Mouse (Mus musculus): ENCODE measurements around the gene Abhd17a.
"Not testable (repeated sequence)": the region's sequence is repeated elsewhere in the genome, so short reads cannot be mapped to it uniquely, and the experiment has no call there.

Abhd17a gene

GRCm38 (mm10) chr10:80608435-80608834, 18.3 kb upstream of the Abhd17a start:
- no peak for DNase-seq (ENCODE audit: low spot score)

DNA sequence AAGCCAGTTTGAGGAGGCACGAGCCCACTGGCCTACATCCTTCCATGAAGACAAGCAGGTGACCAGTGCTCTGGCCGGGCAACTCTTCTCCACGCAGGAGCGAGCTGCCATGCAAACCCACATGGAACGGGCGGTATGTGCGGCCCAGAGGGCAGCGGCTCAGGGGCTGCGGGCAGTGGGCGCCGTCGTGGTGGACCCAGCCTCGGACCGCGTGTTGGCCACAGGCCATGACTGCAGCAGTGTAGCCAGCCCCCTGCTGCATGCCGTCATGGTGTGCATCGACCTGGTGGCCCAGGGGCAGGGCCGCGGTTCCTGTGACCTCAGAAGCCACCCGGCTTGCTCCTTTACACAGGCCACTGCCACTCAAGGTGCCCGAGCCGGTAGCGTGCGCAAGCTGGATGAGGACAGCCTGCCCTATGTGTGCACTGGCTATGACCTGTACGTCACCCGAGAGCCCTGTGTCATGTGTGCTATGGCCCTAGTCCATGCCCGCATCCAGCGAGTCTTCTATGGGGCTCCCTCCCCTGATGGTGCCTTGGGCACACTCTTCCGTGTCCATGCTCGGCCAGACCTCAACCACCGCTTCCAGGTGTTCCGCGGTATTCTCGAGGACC, 16.7 kb upstream of the Abhd17a start:
- DNase-seq (ENCODE audit: low spot score) = no peak

DNA sequence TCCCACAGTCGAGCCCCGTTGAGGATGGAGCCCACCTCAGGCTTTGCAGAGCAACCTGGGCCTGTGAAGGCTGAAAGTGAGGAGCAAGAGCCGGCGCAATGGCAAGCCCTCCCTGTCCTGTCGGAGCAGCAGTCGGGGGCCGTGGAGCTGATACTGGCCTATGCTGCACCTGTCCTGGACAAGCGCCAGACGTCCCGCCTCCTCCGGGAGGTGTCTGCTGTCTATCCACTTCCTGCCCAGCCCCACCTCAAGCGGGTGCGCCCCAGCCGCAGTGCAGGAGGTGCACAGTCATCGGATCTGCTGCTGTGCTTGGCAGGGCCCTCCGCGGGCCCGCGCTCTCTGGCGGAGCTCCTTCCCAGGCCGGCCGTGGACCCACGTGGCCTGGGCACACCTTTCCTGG, 16.2 kb upstream of the Abhd17a start:
- no peak for DNase-seq (ENCODE audit: low spot score)

DNA sequence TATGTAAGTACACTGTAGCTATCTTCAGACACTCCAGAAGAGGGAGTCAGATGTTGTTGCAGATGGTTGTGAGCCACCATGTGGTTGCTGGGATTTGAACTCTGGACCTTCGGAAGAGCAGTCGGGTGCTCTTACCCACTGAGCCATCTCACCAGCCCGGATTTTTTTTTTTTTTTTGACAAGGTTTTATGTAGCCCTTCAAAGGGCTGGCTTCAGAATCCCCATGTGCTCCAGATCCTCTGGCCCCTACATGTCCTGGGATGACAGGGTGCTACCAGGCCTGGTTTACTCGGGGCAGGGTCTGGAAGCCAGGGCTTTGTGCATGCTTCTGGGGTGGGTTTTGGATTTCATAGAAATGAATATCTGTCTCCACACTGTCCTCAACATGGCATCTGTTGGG, 15.6 kb upstream of the Abhd17a start, which contains the start of gene Gm49322:
Gene Gm49322 (plus strand): TSS at position 301 of the 400 bp plus-strand sequence.
- DNase-seq (ENCODE audit: low spot score) = not testable (repeated sequence)

- no peak for DNase-seq (ENCODE audit: low spot score)
Observed at GRCm38 (mm10) chr10:80604988-80605387, 14.8 kb upstream of the Abhd17a start.

GRCm38 (mm10) chr10:80604001-80604509, 13.9 kb upstream of the Abhd17a start:
- no peak for DNase-seq (ENCODE audit: low spot score)

GRCm38 (mm10) chr10:80603364-80603763, 13.2 kb upstream of the Abhd17a start:
- DNase-seq (ENCODE audit: low spot score) = no peak

DNA sequence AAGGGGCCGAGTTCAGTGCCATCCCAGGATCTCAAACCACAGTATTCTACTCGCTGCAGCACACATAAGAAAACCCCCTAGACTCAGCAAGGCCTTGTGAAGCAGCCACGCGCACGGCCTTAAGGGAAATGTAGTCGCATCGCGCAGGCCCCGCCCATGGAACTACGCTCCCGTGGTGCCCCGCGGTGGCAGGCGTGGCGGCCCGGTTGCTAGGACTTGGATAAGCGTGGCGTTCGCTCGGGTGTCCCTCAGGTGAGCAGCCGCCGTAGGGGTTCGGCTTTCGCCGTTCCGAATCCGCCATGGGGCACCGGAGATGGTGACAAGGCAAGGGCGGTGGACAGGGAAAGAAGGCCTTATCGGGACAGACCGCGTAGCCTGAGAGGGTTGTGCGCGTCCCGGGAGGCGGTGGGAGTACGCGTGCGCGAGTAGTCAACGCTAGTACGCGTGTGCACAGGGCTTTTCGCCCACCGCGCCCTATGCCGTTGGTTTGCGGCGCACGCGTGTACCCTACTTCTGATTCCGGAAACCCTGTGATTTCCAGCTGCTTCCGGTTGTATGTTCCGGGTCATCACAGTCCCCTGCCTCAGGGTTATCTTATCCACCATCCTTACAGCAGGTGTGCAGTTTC, 12.7 kb upstream of the Abhd17a start, which contains the start of the genes Scamp4 and Adat3:
Gene Scamp4 (plus strand): TSS at position 175 of the 628 bp plus-strand sequence.
Gene Adat3 (plus strand): TSS at position 183 of the 628 bp plus-strand sequence.
- DNase-seq (ENCODE audit: low spot score) = peak; percentile 97

- no peak for DNase-seq (ENCODE audit: low spot score)
Observed at GRCm38 (mm10) chr10:80596318-80596717, 6.2 kb upstream of the Abhd17a start.

DNA sequence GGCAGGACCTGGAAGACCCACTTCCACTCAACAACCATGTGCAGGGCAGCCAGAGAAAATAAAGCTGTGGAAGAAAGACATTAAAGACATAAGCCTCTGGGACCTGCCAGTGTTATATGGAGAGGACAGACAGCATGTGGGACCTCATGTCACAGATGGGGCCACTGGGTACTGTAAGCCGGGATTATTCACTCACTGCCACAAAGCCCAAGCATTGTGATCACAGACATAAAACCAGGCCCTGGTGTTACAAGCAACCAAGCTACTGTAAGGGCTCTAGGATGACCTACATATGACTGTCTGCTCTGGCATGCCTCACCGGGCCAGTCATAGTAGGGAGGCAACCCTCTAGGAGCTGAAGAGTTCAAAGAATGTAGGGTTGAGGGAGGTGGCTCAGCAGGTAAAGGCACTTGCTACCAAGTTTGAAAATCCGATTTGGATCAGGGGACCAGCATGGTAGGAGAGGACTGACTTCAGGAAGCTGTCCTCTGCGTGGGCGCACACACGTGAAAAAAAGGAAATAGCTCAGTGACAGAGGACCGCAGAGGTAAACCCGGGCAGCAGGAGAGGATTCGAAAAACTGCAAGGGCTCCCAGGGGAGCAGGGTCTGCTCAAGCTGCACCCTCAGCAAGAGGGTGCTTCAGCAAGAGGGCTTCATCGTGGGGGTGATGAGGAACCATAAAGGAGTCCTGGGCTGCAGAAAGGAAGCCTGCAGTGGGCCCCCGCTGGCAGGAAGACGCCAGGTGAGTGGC, 838 bp downstream of the Abhd17a start:
- DNase-seq (ENCODE audit: low spot score) = no peak

- DNase-seq (ENCODE audit: low spot score) = no peak
Observed at GRCm38 (mm10) chr10:80587305-80587657, 2.9 kb downstream of the Abhd17a start.

GRCm38 (mm10) chr10:80586407-80587304, 3.5 kb downstream of the Abhd17a start:
- no peak for DNase-seq (ENCODE audit: low spot score)

- no peak for DNase-seq (ENCODE audit: low spot score)
Observed at GRCm38 (mm10) chr10:80585581-80585980, 4.6 kb downstream of the Abhd17a start.

DNA sequence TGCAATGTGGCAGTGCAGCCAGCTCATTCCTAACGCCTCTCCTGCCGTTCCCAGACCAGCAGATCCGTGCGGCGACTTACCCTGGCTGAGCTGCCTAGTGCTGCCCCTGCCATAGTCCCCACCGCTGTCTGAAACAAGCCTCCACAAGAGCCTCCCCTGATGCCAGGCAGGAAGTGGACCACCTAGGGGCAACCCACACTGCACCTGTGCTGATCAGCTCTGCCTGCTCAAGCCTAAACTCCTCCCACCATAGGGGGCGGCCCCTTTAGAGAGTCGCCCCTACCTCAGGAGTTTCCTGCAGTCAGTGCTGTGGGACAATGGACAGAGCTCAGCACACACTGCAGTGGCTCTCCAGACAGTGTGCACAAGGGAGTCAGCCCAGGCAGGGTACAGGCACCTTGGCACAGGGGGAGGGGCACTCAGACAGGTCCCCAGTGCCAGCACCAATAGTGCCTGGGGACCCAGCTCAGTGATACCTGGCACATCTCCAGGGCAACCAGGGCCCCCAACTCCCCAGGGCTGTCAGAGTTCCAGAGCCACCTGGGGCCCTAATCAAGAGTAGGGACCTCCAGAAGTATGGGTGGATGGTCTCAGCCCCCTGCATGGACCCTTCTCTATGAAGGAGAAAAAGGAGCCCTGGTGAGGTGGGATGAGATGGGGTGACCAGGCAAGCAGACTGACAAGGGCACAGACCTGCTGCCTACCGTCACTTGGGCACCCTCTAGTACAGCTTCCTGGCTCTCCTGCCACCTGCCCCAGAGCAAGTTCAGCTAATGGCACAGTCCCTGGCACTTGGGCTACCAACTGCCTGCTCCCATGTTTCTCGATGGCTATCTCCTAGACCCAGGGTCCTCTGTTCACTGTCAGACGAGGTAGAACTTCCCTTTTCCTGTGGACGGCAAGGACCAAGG, 5.2 kb downstream of the Abhd17a start:
- DNase-seq (ENCODE audit: low spot score) = peak; percentile 53

DNA sequence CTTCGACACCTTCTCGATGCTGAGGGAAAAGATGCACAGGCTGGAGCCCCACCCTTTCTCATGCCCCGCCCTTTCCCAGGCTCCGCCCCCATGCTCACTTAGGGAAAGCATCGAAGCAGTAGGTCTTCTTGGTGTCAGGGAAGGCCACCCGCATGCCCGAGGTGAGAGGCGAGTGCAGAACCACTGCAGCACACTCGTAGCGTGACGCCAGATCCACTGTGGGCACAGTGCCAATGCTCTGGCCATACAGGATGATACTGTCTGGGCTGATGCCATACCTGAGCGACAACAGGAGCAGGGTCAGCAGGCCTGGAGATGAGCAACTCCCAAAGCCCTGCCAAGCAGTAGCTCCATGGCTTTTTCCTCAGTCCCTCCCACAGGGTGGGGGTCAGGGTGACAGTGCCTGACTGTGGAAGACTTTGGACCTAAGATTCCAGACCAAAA, 6.1 kb downstream of the Abhd17a start:
- peak; percentile 50 for DNase-seq (ENCODE audit: low spot score)

- no peak for DNase-seq (ENCODE audit: low spot score)
Observed at GRCm38 (mm10) chr10:80583047-80583446, 7.1 kb downstream of the Abhd17a start.

- DNase-seq (ENCODE audit: low spot score) = peak; percentile 48
Observed at GRCm38 (mm10) chr10:80578911-80579310, 11.2 kb downstream of the Abhd17a start.

GRCm38 (mm10) chr10:80578131-80578750, 11.9 kb downstream of the Abhd17a start:
- peak; percentile 89 for DNase-seq (ENCODE audit: low spot score)

GRCm38 (mm10) chr10:80577195-80578130, 12.7 kb downstream of the Abhd17a start, which contains the start of gene Klf16:
TSS of gene Klf16 (minus strand) at chr10:80577321.
- peak; percentile 99 for DNase-seq (ENCODE audit: low spot score)

Measured in yolk sac, embryonic 10.5 days (tissue).